Mouse (Mus musculus): Measurements from ENCODE around the gene Gm3115.
"Not testable (repeated sequence)": the region's sequence is repeated elsewhere in the genome, so short reads cannot be mapped to it uniquely, and the experiment has no call there.

Gm3115 gene

DNA sequence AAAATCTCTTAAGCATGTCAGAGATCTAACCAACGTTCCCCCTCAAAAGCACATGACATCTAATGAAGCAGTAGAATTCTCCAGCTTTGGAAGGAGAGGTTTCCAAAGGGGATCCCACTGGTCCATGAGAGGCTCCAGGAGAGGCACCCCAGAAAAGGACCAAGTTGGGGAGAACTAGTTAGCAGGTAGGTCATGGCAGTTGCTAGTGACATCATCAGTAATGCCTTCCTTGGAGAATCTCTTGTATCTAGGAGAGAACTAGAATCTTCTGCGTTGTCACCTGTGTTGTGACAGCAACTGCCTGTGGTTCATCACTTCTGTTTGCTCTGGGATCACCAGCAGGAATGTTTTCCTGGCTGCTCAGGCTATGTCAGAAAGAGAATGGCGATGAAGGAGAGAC is at the start of gene Gm3115:
Gm3115 (plus strand) TSS at position 301 of the 400 bp plus-strand sequence.
- in situ Hi-C loops (cut with MseI, MboI) = not testable (repeated sequence)

DNA sequence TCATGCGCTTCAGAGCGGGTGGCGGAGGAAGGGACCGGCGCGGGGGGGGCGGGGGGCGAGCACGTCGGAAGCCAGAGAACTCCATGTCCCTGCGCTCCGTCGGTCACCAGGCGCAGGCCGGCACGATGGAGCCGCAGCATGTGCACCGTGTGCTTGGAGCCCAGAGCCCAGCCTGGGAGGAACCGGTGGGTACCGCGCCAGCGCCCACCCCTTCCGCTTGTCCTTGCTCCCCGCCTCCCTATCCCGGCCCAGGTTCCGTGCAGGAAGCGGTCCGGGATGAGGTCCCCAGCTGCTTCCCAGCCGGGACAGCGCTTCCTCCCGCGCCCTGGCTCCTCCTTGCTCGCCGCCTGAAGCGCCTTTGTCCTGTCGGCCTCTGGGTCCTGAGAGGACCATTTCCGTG is 26.5 kb downstream of the Gm3115 start, which contains the start of gene Gm8108:
Gm8108 (plus strand) TSS at position 101 of the 400 bp plus-strand sequence.
- in situ Hi-C loops (cut with MseI, MboI) = not testable (repeated sequence)

DNA sequence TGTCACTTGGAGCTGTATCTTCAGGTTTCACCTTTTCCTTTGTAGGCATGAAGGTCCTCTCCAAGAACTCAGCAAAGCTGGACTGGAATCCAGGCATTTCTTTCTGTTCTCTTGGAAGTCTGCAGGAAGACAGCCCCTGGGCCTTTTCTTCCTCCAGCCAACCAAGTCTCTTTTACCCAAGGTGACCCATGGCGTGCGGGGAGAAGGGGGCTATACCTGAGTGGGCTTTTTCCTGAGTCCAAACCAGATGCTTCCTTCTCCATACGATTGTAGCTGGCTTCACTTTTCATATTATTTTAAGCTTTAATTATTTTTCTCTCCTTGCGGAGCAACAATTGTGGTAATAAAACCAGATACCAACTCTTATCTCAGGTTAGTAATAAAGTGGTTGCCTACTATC is 57.7 kb downstream of the Gm3115 start:
- in situ Hi-C loops (cut with MseI, MboI) = not testable (repeated sequence)

Measured in mouse trophoblast stem cell (cell line).